Mouse (Mus musculus) right cerebral cortex, postnatal 36 days (tissue): ENCODE results near the gene Gtsf1l.

ENCODE experiments used
- DNase-seq, 2 experiments: peaks; one replicate each; pipeline ENCODE4 v3.0.0; 2022; ENCODE audit warnings: low spot score in 2 of 2, mixed read lengths in 1 of 2

Gene Gtsf1l

GRCm38 (mm10) chr2:163051691-163052090 is 36.0 kb downstream of the Gtsf1l start:
- no peak for DNase-seq

GRCm38 (mm10) chr2:163049116-163049515 is 38.5 kb downstream of the Gtsf1l start:
- no peak for DNase-seq

- peak; percentile 38 to 46 for DNase-seq
Measured at GRCm38 (mm10) chr2:163048125-163048524, 39.5 kb downstream of the Gtsf1l start.

GRCm38 (mm10) chr2:163039940-163040339 is 47.7 kb downstream of the Gtsf1l start:
- DNase-seq: no peak
